Mouse (Mus musculus) C2C12 (cell line): ENCODE data around the gene Fbxo42. TPM values are rescaled to one million over a fixed set of nuclear protein-coding genes. Genes with fewer than 3 reads are reported as not detected.

Source experiments
- H3K27me3 ChIP-seq: one replicate; pipeline ENCODE4 v1.6.1; 2011; ENCODE audit not compliant: control insufficient read depth, insufficient read depth, insufficient read length
- H3K36me3 ChIP-seq: one replicate; pipeline ENCODE4 v1.6.1; 2011; ENCODE audit not compliant: control insufficient read depth, insufficient read depth
- H3K4me3 ChIP-seq: one replicate; pipeline ENCODE4 v1.5.1; 2011; ENCODE audit warnings: mild to moderate bottlenecking, control low read depth; ENCODE audit not compliant: poor library complexity, insufficient read depth, severe bottlenecking
- H3K79me2 ChIP-seq: one replicate; pipeline ENCODE4 v1.6.1; 2011; ENCODE audit not compliant: control insufficient read depth, insufficient read depth
- H3K79me3 ChIP-seq: one replicate; pipeline ENCODE4 v1.6.1; 2011; ENCODE audit warnings: low read depth, control low read depth
- H3ac ChIP-seq: one replicate; pipeline ENCODE3; 2011; ENCODE audit warnings: low read depth; ENCODE audit not compliant: control insufficient read depth, insufficient read length
- CEBPB ChIP-seq: IDR thresholded peaks from one replicate; pipeline ENCODE4 v1.6.1; 2011; ENCODE audit warnings: low read depth, mild to moderate bottlenecking, control low read depth, moderate library complexity
- CTCF ChIP-seq: IDR thresholded peaks from one replicate; pipeline ENCODE4 v1.5.1; 2011; ENCODE audit not compliant: control insufficient read depth, insufficient read depth, insufficient read length
- FOSL1 ChIP-seq: IDR thresholded peaks from one replicate; pipeline ENCODE4 v1.8.0; 2011; ENCODE audit warnings: mild to moderate bottlenecking, low read length; ENCODE audit not compliant: poor library complexity, insufficient read depth, severe bottlenecking
- MAX ChIP-seq: IDR thresholded peaks from one replicate; pipeline ENCODE4 v1.6.1; 2011; ENCODE audit warnings: mild to moderate bottlenecking, control low read depth
- MYOD1 ChIP-seq: IDR thresholded peaks from one replicate; pipeline ENCODE4 v1.6.1; 2011; ENCODE audit warnings: low read depth; ENCODE audit not compliant: control insufficient read depth, insufficient read length
- MYOG ChIP-seq: IDR thresholded peaks from one replicate; pipeline ENCODE4 v1.6.1; 2011; ENCODE audit not compliant: control insufficient read depth, insufficient read length; ENCODE audit errors: extremely low read depth
- USF1 ChIP-seq: IDR thresholded peaks from one replicate; pipeline ENCODE4 v1.6.1; 2011; ENCODE audit warnings: low read depth, mild to moderate bottlenecking, control low read depth, moderate library complexity
- polyA plus RNA-seq: library from polyadenylated mRNA; unstranded; fragments of >200 nt; fragmentation: generic; extraction: Trizol; gene quantifications from one replicate; pipeline ENCODE4 v1.2.1, GENCODE M21; 2012; ENCODE audit warnings: missing spikeins

The Fbxo42 gene
- polyA plus RNA-seq, 1 experiment, result 11.6 TPM

DNA sequence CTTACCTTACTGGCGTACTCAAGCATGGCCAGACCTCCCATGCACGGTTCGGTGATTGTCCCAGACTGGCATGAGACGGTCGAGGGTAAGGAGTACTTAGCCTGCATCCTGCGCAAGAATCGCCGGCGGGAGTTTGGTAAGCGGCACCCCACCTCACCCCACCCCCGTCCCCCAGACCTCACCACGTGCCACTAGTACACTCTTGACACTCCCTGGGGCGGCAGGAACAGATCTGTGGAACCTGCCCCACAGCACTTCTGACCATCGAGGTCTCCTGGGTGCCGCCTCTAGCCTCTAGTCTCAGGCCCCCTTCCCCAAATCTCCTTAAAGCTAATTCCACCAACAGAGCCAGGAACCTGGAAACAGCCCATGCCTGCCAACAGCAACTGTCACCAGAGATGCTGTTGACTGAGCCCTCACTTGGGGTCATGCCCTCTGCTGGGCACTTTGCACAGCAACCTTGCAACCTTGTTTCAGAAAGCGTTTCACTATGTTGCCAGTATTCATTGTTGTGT is 66.7 kb downstream of the Fbxo42 start:
- H3K79me2 ChIP-seq, result no peaks in the 10 kb centered on the region
- peak overlapping the region; percentile 35 for H3K4me3 ChIP-seq
- no peaks in the 10 kb centered on the region for H3K27me3 ChIP-seq
- no peaks in the 10 kb centered on the region for H3K79me3 ChIP-seq
- no peaks in the 10 kb centered on the region for H3K36me3 ChIP-seq
- TF ChIP-seq USF1, result no peak
- TF ChIP-seq MYOD1, result no peak
- TF ChIP-seq CEBPB, result no peak
- peak; percentile 59 for TF ChIP-seq CTCF
- TF ChIP-seq MAX, result peak; percentile 66
- TF ChIP-seq MYOG, result no peak
- TF ChIP-seq FOSL1, result no peak
- peak overlapping the region; percentile 45 for H3ac ChIP-seq

DNA sequence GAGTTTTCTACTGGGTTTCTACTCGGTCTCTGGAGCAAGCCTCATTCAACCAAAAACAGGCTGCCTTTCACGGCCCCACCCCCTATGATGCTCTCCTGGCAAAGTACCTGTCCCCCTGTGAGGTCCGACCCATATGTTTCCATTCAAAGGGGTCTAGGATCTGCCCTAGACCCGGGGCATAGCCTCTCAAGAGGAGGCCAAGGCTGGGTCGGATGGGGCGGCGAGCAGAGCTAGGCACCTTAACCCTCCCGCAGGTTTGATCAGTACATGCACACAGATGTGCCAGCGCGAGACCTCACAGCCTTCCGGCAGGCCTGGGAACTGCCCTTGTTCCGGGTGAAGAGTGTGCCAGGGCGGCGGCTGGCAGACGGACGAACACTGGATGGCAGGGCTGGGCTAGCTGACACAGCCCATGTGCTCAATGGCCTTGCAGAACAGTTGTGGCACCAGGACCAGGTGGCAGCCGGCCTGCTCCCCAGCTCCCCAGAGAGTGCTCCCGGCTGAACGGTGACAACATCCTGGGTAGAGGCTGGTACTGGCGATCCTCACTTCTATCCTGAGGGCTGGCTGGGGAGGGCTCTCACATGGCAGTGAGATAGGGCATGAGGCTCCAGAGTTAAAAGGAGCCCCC is 72.0 kb downstream of the Fbxo42 start:
- H3K79me3 ChIP-seq, result no peaks in the 10 kb centered on the region
- no peaks in the 10 kb centered on the region for H3K79me2 ChIP-seq
- no peak overlapping the region for H3K4me3 ChIP-seq
- H3ac ChIP-seq, result no peak overlapping the region
- no peak for TF ChIP-seq CEBPB
- TF ChIP-seq CTCF, result no peak
- TF ChIP-seq MYOD1, result no peak
- no peak for TF ChIP-seq FOSL1
- no peak for TF ChIP-seq MAX
- TF ChIP-seq USF1, result no peak
- TF ChIP-seq MYOG, result no peak
- no peaks in the 10 kb centered on the region for H3K27me3 ChIP-seq
- H3K36me3 ChIP-seq, result no peaks in the 10 kb centered on the region

DNA sequence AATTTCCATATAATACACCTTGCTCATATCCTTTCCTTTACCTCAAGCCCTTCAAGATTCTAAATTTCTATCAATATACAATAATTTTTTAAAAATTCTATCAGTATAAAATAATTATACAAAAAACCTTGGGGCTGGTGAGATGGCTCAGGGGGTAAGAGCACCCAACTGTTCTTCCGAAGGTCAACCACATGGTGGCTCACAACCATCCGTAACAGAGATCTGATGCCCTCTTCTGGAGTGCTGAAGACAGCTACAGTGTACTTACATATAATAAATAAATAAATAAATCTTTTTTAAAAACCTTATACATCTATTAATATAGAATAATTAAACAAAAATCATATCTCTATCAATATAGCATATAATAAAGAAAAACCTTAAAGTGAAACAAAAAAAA is 74.1 kb downstream of the Fbxo42 start:
- Histone ChIP-seq H3K36me3 (no peaks in the 10 kb centered on the region), H3K79me2 (no peaks in the 10 kb centered on the region), H3K27me3 (no peaks in the 10 kb centered on the region), H3K4me3 (no peak overlapping the region), H3ac (no peak overlapping the region), H3K79me3 (no peaks in the 10 kb centered on the region)
- TF ChIP-seq MAX (no peak), FOSL1 (no peak)

DNA sequence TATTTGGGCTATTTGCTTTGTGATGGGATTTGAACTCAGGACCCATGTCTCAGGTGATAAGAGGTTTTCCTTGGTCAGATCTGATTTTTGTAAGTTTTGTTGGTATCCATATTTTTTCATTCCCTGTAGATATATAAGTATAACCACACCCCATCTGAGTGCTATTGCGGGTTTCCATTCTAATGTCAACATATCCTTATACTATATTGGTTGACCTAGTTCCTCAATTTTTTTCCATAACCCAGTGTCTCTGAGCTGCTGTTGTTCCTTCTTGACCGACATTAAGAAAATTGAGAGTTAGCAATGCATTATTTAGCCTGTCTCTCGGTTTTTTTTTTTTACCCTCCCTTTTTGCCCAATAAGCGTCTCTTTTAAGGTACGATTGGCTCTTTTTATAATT is 75.0 kb downstream of the Fbxo42 start:
- H3K4me3 ChIP-seq, result no peak overlapping the region
- H3K79me2 ChIP-seq, result no peaks in the 10 kb centered on the region
- no peaks in the 10 kb centered on the region for H3K36me3 ChIP-seq
- TF ChIP-seq USF1, result no peak
- no peak for TF ChIP-seq CEBPB
- TF ChIP-seq MYOG, result no peak
- TF ChIP-seq MYOD1, result no peak
- TF ChIP-seq MAX, result no peak
- TF ChIP-seq CTCF, result no peak
- H3ac ChIP-seq, result no peak overlapping the region
- no peaks in the 10 kb centered on the region for H3K27me3 ChIP-seq
- no peaks in the 10 kb centered on the region for H3K79me3 ChIP-seq

DNA sequence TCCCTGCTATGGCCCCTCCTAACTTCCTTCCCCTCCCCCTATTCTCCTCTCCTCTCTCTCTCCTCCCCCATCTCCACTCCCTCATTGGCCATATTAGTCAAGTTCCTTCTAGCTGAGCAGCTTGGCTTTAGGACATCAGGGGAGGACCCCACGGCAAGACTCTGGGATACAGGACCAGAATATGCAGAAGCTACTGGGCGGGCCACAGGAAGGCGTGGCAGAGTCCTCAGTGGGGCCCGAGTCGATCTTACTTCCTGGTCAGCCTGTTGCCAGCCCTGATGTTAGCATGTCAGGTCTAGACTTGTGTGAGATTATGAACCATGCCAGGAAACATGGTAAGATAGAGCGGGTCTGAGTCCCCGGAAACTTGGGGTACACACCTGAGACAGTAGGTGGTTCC is 81.0 kb downstream of the Fbxo42 start:
- Histone ChIP-seq H3K27me3 (peaks cover 7% of the 10 kb centered on the region), H3K4me3 (no peak overlapping the region), H3K79me3 (no peaks in the 10 kb centered on the region), H3K36me3 (no peaks in the 10 kb centered on the region), H3ac (no peak overlapping the region), H3K79me2 (no peaks in the 10 kb centered on the region)
- TF ChIP-seq MYOD1, result no peak
- no peak for TF ChIP-seq CTCF
- no peak for TF ChIP-seq MAX
- TF ChIP-seq CEBPB, result no peak
- no peak for TF ChIP-seq FOSL1
- no peak for TF ChIP-seq USF1
- no peak for TF ChIP-seq MYOG

DNA sequence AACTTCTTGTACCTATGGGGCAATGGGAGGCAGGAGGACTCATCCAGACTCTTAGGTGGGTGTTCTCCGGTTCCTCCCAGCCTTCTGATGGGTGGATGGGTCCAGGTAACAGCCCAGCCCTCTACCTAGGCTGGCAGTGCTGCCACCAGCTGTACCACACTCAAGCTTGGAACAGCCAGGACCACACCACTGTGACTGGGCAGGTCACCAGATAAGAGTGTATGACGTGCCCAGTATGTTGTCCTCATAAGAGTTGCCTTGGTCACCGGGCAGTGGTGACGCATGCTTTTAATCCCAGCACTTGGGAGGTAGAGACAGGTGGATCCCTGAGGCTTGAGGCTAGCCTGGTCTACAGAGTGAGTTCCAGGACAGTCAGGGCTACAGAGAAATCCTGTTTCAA is 85.5 kb downstream of the Fbxo42 start:
- Histone ChIP-seq H3K4me3 (no peak overlapping the region), H3K79me2 (no peaks in the 10 kb centered on the region), H3K36me3 (no peaks in the 10 kb centered on the region), H3ac (no peak overlapping the region), H3K27me3 (peaks cover 7% of the 10 kb centered on the region), H3K79me3 (no peaks in the 10 kb centered on the region)
- TF ChIP-seq CEBPB, result no peak
- TF ChIP-seq MYOD1, result no peak
- TF ChIP-seq MYOG, result no peak
- TF ChIP-seq USF1, result no peak
- TF ChIP-seq FOSL1, result no peak
- no peak for TF ChIP-seq CTCF
- no peak for TF ChIP-seq MAX

DNA sequence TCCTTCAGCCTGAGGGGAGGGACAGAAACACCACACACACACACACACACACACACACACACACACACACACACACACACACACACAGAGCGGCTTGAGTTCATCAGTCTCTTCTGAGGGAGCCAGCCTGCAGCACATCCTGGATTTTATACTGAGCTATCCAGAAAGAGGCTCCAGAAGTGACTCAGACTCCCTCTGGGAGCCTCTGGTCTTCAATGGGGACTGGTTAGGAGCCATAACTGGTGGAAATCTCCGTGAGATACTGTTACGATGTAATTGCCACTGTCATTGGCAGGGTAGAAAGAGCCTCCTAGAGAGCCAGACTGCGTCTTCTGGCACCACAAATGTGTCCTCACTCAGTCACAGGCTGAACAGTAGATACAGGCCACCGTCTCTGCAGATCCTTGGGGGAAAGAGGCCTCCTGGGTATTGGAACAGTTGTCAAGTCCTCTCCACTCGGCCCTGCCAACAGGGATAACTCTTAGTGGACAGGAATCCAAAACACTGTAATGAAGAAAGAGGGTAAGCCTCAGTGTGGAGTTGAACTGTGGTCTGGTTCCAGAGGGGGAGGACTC is 87.9 kb downstream of the Fbxo42 start:
- peaks cover 7% of the 10 kb centered on the region for H3K27me3 ChIP-seq
- peak; percentile 53 for TF ChIP-seq MAX
- TF ChIP-seq FOSL1, result no peak
- TF ChIP-seq CEBPB, result no peak
- TF ChIP-seq CTCF, result no peak
- H3K79me3 ChIP-seq, result peaks cover 2% of the 10 kb centered on the region
- no peaks in the 10 kb centered on the region for H3K36me3 ChIP-seq
- H3K4me3 ChIP-seq, result no peak overlapping the region
- peaks cover 2% of the 10 kb centered on the region for H3K79me2 ChIP-seq
- H3ac ChIP-seq, result no peak overlapping the region
